Mouse (Mus musculus) 416B (cell line): Measurements from ENCODE around the gene March9.
"Not testable (repeated sequence)": the region's sequence is repeated elsewhere in the genome, so short reads cannot be mapped to it uniquely, and the experiment has no call there.

Experiments
- DNase-seq: peaks from one replicate; pipeline ENCODE4 v3.0.0; 2011; ENCODE audit warnings: low read depth

March9 gene

DNA sequence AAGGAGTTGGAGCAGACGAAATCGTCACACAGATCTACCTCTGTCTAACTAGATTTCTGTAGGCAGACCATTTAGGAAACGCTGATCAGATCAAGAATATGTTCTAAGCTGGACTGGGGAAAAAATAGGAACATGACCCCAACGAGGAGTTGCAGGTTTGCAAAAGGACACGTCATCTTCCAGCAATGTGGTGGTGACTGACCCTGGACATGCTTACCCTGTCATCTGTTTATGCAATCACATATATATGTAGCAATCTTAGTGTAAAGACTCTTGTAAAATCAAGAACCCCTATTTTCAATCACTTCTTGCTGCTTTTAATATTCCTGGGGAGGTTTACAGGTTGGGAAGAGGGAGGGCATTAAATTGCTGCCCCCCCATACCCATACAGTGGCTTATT, 2.5 kb upstream of the March9 start:
- DNase-seq = peak; percentile 85

DNA sequence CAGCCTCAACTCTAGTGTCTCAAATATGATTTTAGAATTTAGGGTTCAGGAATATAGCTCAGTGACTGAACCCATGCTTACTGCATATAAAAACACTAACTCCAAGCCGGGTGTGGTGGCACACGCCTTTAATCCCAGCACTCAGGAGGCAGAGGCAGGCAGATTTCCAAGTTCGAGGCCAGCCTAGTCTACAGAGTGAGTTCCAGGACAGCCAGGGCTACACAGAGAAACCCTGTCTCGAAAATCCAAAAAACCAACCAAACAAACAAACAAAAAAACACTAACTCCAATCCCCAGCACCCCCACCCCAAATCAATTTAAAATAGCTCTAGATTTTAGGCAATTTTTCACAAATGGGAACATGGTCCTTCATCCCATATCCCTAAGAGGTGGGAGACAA, 2.1 kb upstream of the March9 start:
- not testable (repeated sequence) for DNase-seq

DNA sequence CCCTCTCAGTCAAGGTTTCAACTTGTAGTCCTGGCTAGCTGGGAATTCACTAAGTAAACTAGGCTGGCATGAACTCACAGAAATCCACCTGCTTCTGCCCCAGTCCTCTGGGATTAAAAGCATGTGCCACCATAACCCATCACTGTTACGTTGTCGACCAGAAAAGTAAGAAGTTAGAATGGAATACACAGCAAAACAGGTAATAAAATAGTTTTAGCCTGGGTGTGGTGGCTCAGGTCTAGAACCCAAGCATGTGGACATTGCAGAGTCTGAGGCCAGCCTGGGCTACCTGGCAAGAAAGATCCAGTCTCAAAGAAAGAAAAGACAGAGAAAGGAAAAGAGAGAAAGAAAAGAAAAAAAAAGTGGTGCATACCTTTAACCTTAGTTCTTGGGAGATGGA, 1.5 kb upstream of the March9 start:
- no peak for DNase-seq

DNA sequence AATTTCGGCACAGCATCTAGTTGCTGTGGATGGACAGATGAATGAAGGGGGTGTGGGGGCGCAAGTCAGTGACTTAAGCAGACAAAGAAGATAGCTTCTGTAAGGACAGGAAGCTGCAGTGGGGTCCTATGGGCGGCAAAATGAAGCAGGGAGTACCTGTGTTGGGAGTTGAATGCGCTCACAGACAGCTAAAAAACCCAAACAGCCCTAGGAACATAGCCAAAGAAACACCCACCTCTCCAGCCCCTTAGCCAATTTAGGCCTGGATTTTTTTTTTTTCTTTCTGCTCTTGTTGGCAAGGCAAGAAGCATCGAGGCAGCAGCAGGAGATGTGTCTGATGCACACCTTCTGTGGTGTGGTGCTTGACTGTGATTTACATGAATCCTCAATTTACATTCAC, 1.1 kb upstream of the March9 start:
- no peak for DNase-seq

DNA sequence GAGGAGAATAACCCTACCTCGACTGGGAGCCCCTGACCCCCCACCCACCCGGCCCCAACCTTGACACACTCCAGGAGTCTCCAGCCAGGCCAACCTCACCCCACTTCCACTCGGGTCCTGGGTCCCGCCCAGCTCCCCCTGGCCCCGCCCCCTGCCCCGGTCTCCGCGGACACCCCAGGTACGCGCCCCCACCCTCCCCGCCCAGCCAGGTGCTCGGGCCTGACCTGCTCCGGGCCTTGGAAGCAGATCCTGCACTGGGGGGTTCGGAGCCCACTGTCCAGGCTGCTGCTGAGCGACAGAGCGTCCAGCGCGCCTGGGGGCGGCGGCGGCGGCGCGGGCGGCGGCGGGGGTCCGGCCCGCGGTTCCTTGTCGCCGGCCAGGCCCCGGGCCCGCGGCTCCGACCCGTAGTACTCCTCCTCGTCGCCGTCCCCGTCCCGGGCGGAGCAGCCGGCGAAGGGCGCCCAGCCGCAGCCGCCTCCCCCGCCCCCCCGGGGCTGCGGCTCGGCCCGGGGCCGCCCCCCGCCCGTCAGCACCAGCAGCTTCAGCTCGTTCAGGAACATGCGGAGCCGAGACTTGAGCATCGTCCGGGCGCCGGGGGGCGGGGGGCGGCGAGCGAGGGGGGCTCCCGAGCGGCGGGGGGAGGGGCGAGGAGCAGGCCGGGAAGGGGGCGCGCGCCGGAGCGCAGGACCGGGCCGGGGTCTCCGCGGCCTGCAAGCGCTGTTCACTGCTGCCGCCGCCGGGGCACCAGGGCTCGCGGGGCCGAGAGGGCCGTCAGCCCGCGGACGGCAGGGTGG, 613 bp downstream of the March9 start:
- DNase-seq = no peak

DNA sequence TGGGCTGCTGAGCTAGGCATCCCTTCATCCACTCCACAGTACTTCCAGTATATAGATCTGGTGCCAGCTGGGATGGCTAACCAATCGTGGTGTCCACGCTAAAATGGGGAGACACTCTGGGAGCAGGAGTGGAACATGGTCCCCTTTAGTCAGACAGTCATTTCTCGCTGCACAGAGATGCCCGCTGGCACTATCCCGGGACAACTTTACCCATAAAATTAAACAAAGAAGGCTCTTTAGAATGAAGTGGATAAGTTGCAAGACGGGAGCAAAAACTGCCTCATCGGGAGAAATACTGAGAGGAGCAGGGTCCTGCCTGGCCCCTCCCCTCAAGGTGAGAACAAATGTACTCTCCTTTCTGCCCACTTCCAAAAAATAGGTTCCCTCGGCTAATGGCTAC, 1.3 kb downstream of the March9 start:
- no peak for DNase-seq

DNA sequence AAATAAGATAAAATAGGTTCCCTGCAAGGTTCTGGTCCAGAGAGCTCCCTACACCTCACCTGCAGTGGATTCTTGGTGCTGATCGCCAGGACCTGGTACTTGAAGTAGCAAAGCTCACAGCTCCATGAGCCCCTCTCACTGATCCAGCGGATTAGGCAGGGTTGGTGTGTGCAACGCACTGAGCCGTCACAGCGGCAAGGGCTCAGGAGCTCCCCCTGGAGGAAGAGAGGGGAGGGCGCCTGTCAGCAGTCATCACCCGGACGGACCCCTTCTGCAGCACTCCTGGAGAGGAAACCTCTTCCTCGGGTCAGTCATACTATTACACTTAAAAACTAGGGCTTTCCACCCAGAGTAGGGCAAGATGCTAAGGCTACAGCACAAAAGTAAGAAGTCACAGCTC, 1.8 kb downstream of the March9 start:
- peak; percentile 78 for DNase-seq

DNA sequence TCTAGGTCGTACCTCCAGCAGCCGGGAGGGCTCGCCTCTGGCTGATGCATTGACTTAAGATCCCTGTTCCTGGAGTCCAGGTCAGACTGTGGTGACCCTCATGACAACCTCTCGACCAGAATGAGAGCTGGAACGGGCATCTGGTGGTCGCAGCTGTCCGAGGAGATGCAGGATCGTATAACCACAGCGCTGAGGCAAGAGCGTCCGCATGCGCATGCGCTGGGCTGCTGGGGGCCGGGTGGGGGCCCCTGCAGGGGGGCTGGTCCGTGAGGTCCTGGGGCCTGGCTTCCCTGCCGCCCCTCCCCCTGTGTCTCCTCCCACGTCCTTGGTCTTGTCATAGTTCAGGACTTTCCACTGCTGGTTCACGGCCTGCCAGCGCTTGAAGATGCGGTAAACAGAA, 3.5 kb downstream of the March9 start:
- no peak for DNase-seq

DNA sequence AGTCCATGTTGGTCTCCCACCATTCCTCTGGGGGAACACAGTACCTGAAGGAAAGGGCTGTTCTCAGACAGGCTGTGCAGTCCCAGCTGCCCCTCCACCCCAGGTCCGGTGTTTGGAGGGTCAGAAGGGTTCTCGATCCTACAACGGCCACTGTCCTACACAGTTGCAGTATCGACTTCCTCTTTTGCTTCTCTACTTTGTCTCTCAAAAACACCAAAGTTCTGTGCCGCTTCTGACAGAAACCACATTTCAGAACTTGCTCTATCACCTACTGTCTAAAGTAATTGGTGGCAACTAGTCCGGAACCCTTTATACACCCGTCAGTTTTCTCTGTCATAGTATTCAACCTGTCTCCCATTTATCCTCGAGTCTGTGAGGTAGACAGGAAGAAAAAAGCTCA, 4.6 kb downstream of the March9 start:
- no peak for DNase-seq

DNA sequence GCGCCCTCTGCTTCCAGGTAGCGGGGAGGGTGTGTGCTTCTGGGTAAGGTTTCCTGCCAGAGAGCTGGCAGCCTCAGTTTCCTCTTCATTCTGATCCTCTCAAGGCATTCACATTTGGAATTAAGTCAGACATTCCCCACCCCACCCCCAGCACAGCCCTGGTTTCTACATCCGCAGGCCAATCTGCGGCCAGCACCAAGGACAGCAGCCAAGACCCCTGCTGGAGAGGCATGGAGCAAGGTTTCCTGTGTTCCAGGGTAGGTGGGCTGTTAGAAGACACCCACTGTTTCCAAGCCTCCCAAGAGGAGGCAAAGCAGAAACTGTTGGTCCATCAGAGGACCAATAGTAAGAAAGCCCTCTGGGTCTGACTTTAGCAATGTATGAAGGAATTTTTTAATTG, 5.3 kb downstream of the March9 start:
- DNase-seq = no peak

DNA sequence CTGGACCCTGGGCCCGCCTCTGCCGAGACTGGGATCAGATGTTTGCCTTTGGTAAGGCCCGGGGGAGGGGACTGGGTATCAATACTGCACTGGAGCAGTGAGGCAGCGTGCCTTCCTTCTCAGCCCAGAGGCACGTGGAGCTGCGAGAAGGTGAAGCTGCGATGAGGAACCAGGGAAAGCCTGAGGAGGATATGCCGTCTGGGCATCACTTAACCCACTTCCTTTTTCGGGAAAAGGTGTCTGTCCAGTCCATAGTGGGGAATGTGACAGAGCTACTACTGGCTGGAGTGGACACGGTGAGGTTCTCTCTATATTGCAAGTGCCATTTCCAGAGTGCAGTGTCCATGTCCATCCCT, 9.9 kb downstream of the March9 start:
- no peak for DNase-seq

DNA sequence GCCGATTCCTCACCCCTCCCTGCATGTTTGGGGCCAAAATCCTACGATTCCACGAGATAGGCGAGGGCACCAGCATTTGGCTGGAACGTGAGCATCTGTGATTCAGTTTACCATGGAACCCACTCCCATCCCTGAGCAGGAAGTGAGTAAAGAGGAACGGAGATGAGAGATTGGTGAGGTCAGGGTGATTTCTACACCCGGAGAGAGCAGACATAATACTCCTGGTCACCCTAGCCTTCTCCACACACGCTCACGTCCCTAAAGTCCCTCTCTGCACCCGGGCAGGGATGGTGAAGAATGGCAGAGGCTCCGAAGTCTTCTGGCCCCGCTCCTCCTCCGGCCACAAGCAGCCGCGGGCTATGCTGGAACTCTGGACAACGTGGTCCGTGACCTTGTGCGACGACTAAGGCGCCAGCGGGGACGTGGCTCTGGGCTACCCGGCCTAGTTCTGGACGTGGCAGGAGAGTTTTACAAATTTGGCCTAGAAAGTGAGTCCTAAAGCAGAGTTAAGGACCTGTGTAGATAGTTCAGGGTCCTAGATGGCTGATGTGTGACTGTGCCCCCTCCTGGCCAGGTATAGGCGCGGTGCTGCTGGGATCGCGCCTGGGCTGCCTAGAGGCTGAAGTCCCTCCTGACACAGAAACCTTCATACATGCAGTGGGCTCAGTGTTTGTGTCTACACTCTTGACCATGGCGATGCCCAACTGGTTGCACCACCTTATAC, 10.4 kb downstream of the March9 start:
- DNase-seq = no peak

DNA sequence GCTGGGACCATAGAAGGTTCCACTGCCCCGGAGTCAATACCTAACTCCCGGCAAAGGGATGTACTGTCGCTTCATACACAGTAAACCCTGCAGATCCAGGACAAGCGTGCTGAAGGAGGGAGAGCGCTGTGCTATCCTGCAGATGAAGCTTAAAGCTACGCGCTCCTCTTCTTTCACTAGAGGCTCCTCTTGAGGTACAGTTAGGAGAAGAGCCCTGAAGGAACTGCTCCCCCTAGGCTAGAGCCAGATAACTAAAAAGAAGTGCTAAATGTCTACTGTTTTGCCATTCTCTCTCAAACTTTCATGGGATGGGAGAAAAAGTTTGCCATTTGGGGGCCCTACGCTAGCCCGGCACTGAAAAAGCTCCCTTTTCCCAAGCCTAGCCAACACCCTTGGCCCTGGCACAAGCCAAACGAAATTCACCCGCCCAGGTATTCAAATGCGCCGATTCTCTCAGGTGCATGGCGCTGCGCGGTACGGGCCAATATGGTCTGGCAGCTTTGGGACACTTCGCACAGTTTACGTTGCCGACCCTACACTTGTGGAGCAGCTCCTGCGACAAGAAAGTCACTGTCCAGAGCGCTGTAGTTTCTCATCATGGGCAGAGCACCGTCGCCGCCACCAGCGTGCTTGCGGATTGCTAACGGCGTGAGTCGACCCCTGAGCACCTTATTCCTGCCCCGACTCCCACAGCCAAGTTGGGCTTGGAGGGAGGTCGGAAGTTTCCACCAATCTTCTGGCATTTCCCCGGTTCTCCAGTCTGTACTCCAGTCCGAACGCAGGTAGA, 11.2 kb downstream of the March9 start:
- no peak for DNase-seq

DNA sequence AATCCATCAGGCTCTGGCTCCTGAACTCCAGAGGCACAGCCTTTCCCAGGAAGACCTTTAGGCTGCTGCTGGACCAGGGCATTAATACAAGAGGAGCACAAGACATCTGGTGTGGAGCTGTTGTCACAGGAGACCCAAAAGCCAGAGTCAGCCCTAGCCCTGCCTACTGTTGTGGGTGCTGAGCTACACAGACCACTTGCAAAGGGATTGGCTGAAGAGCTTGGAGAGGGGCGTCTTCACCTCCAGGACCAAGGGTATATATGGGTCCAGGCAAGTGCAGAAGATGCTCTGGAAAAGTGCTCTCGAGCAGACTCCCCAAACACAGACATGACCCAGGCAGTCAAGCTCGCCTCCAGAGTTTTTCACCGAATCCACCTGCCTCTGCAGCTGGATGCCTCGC, 12.0 kb downstream of the March9 start, which contains the start of gene Cyp27b1:
Gene Cyp27b1, plus strand, starts transcription at position 297 of the 400 bp plus-strand sequence.
- no peak for DNase-seq

DNA sequence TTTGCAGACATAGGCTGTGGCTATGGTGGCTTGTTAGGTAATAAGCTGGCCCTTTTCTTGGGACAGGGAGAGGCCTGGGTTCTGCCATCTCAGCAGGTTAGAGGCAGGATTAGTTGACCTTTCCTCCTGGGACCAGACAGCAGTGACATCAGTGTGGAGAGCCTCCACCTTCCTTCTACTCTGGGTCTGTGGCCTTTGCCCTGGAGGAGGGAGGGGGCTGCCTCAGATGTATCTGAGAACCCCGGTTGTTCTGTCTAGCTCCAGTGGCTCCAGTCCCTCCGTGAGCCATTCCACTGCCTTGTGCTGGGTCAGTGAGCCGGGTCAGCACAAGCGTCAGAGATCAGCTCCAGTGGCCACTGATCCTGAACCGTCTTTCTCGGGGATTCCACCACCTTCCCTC, 16.8 kb downstream of the March9 start:
- no peak for DNase-seq

DNA sequence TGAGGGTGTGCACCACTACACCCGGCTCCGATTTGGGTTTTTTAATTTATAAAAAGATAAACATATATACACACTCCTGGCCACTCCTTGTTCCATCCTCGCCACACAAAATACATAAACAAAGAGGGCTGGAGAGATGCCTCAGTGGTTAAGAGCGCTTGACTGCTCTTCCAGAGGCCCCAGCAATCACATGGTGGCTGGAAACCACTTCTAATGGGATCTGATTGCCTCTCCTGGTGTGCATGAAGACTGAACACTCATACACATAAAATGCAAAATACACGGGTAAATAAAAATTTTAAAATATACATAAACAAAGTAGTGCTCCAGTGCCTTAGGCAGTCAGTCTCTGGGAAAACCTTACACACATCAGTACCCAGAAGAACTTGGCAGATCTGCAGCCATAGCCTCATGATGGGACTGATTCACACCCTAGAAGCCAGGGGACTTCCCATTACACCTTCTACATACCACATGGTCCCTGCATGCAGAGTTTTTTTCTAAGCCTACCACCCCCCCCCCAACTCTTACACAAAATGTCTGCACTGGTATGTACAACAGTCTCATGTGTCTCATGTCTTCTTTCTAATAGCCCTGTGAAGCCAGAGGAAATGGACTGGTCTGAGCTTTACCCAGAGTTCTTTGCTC, 17.4 kb downstream of the March9 start:
- peak; percentile 26 for DNase-seq

DNA sequence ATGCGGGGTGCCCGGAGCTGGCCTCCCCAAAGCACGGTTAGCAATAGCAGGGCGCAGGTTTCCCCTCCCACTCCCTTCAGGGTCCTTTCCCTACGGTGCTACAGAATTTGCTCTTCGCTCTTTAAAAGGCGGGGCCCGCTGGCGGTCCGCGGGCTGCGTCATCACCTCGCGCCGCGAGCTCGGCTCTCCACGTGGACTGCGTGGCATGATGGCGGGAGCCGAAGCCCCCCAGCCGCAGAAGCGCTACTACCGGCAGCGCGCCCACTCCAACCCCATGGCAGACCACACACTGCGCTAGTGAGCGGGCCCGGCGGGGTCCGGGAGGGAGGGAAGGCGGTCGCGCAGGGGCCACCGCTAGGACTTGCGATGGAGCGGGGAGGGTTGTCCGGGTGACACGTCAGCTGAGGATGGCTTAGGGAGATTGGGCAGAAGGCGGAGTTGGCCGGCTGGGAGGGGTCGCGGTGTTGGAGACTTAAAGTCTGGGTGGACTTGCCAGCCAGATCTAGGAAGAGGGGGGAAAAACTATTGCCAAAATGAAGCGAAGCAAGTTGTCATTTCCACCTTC, 18.1 kb downstream of the March9 start:
- DNase-seq = peak; percentile 94

DNA sequence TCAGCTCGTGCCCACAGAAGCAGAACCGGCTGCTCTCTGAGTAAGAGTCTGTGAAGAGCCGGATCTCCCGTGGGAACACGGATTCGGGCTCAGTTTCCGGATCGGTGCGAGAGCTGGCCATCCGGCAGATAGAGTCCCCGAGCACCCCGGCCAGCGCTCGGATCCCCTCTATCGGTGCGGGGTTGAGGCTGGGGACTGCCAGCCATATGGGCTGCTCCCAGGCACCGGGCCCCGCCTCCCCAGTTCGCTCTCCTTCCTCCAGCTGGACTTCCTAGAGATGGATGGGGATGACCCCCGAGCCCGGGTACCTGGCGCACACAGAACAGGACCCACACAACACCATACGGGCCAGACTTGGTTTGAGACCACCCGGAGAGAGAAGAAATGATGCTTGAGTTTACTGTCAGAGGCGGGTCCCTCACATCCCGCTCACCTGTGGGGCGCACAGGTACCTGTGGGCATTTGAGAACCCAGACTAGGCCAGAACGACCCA, 18.7 kb downstream of the March9 start, which contains the start of the genes Mettl1 and Eef1akmt3:
Gene Mettl1, plus strand, starts transcription at position 141 of the 493 bp plus-strand sequence.
Gene Eef1akmt3, minus strand, starts transcription at position 240 of the 493 bp plus-strand sequence.
- DNase-seq = peak; percentile 27

DNA sequence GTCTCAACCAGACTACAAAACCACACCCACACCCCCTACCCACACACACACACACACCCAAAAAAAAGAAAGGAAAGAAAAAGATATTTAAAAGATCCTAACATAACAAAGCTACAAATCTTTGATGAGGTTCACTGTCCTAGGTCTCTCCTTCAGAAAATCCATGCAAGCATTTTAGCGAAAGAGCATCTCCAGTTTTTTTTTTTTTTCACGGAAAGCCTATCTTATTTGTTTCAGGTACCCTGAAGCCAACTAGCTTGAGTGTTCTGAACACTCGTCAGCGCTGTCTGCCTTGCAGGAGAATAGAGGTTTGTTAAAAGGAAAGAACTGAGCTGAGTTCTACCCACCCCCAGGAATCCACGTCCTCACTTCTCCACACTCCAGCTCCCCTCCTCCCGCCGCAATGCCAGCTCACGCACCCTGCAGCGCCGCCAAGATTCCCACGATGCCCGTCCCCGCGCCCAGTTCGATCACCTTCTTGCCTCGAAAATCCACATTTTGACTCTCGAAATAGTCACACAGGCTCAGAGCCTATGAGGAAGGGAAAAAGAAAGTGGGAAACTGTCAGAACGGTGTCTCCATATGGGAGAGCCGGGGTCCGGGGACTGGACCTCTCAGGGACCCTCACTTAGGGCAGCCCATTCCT, 19.3 kb downstream of the March9 start:
- DNase-seq = no peak

DNA sequence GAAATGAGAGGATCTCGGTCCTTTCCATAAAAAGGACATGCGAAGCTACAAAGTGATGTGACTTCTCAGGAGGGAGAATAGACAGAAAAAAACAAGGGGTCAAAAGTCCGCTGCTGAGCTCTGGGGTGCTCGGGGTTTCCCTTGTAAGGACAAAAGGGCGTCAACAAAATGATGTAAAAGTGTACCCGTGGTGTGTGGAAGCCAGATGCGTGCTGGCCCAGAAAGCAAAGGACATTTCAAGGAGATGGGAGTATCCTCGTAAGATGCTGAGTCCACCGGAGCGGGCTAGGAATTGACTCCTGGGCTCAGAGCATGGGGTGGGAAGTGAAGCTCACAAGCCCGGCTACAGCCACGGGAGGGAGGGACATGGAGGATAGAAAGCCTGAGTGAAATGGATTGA, 22.3 kb downstream of the March9 start:
- DNase-seq = no peak

DNA sequence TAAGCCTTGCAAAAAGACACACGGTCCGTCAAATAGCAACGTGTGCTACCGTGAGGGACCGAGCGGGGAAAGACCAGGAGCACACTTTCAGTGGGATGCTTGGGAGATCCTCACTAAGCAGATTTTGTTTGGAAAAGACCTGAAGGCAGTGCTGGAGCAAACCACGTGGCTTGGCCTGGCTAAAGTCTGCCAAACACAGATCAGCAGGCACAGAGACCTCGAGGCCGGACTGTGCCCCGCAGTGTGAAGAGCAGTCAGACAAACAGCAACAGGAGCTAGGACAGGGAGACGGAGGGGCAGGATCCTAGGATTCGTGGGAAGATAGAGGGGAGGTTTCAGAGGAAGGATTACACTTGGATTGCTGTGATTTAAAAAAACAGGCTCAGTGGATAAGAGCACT, 23.7 kb downstream of the March9 start:
- DNase-seq = no peak
